Mouse (Mus musculus): Measurements from ENCODE around the gene Ctnna2.

The Ctnna2 gene

GRCm38 (mm10) chr6:77286317-77286716 is 693.2 kb downstream of the Ctnna2 start:
- no peak for DNase-seq (ENCODE audit: low read depth, low spot score)

GRCm38 (mm10) chr6:77278794-77279193 is 700.7 kb downstream of the Ctnna2 start:
- DNase-seq (ENCODE audit: low read depth, low spot score): no peak

- DNase-seq (ENCODE audit: low read depth, low spot score): no peak
Measured at GRCm38 (mm10) chr6:77265163-77265562, 714.3 kb downstream of the Ctnna2 start.

DNA sequence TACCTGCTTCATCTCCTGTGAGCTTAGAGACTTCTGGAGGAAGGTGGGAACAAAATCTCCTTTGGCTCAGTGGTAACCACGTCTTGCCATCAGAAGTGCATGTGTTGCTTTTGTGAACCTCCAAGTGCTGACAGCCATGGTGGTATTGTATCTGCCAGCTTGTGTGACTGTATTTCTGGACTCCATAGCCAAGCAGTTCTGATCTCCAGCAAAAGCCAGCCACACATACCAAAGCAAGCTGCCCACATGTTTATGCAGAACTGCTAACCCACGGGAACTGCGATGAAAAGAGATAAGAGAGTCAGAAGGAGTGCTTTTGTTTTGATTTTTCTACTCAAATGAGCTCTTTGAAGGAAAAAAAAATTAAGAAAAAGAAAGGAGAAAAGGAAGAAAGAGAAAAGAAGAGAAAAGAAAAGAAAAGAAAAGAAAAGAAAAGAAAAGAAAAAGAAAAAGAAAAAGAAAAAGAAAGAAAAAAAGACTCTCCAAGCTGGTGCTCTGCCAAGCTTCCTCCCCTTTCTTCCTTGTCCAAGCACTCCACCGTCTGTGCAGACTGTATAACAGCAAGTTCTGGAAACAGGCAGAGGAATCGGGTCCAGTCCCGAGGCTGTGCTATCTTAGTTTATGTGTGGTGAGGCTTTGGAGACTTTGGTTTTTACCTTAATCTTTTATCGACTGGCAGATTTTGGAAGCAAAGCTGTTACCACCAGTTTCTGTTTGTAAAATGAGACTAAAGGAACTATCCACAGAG is 722.0 kb downstream of the Ctnna2 start:
- no peak for DNase-seq (ENCODE audit: low read depth, low spot score)

GRCm38 (mm10) chr6:77256348-77256747 is 723.2 kb downstream of the Ctnna2 start:
- no peak for DNase-seq (ENCODE audit: low read depth, low spot score)

DNA sequence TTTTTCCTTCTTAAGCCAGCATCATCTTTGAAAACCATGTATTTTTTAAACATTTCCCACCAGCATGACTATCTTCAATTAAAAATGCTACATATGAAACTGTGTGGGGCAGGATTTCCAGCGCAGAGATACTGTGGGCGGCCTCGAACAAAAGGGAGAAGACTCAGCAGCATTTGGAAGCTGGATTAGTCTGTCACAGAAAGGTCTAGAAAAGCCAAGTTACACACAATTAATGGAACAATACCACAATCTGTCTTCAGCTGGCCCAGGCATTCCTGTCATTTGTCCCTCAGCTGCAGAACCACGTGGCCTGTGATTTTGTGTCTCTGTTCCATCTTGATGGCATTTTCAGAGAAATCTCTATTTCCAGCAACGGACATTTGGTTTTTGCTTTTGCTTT is 726.0 kb downstream of the Ctnna2 start:
- no peak for DNase-seq (ENCODE audit: low read depth, low spot score)

DNA sequence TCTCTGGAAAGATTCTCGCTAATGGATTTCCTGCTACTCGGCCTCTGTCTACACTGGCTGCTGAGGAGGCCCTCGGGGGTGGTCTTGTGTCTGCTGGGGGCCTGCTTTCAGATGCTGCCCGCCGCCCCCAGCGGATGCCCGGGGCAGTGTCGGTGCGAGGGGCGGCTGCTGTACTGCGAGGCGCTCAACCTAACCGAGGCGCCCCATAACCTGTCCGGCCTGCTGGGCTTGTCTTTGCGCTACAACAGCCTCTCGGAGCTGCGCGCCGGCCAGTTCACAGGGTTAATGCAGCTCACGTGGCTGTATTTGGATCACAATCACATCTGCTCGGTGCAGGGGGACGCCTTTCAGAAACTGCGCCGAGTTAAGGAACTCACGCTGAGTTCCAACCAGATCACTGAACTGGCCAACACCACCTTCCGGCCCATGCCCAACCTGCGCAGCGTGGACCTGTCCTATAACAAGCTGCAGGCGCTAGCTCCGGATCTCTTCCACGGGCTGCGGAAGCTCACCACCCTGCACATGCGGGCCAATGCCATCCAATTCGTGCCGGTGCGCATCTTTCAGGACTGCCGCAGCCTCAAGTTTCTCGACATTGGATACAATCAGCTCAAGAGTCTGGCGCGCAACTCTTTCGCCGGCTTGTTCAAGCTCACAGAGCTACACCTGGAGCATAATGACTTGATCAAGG is 735.8 kb downstream of the Ctnna2 start:
- no peak for DNase-seq (ENCODE audit: low read depth, low spot score)

DNA sequence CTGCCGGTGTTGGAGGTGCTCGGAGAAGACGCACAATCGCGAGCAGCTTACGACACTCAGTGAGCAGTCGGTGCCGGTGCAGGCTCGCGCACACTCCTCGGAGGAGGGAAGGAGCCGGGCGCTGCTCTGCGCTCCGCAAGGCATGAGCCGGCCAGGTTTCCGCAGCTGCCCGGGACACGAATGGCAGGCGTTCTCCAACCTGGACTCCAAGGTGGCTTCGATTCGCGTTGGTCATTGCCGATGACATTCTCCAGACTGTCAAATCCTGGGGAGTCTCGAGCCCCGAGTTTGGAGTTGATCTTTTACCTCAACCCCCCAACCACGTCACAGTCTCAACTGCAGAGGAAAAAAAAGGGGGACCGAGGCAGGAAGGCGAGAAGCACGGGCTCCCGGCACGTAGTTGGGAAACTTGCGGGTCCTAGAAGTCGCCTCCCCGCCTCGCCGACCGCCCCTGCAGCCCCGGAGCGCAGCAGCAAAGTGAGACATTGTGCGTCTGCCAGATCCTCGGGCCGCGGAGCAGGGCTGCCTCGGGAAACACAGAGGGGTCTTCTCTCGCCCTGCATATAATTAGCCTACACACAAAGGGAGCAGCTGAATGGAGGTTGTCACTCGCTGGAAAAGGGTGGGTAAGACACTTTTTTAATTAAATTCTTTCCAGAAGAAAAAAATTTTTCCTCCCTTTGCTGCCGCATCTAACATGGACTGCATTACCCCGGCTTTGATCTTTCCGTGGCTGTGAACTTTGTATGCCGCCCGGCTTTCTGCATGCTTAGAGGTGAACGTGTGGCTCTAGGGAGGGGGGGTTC is 736.7 kb downstream of the Ctnna2 start, which contains the start of gene Lrrtm1:
Gene Lrrtm1, plus strand, starts transcription at position 89 of the 806 bp plus-strand sequence.
- DNase-seq (ENCODE audit: low read depth, low spot score): no peak

- DNase-seq (ENCODE audit: low read depth, low spot score): peak; percentile 9
Measured at GRCm38 (mm10) chr6:77240426-77240825, 739.1 kb downstream of the Ctnna2 start.

DNA sequence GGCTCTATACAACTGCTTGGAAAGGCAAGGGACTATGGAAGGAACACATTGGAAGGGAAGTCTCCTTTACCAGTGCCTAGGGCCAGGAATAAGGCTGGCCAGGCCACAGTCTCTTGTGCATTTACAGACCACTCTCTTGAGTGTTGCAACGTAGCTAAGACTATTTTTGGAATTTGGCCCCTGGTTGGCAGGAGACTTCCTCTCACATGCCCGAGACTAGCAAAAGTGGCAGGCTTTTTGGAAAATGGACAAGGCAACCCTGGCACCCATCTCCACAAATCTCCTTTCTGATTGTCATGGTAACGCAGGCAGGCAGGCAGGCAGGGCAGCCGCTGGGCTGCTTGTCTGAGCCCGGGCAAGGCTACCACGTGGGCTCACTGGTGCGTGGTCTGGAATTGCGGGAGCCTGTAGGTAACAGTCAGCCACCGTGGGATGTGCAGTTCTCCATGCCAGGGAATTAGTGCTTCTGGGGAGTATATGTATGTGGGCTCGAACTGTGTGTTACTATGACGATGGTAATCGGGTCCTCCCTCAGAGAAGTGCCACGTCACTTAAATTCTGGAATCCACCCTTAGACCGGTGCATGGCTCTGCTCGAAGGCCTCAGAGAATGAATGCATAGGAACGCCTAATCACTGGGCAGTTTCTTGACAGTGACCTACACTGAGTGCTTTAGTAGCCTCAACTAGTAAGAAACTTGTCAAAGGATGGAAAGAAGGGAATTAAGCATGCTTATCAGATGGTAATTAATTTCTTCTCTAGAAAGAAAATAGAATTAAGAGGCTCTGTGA is 756.5 kb downstream of the Ctnna2 start:
- DNase-seq (ENCODE audit: low read depth, low spot score): peak; percentile 4

- no peak for DNase-seq (ENCODE audit: low read depth, low spot score)
Measured at GRCm38 (mm10) chr6:77220776-77221175, 758.7 kb downstream of the Ctnna2 start.

DNA sequence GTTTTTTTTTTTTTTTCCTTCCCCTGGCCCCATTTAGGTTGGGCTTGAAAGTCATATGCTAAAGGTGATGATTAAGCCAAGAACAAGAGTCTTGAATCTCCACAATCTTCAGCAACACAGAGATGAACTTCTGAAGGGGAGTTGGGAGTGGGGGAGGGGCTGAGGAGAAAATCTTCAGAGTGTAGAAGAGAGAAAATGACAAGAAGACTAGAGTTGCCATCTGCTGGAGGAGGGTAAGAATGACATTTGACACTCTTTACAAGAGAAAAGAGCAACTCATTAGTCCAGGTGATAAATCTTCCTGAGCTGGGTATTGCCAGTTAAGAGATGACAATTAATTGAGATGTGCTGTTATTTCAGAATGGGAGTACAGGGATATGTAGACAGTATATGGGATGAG is 760.6 kb downstream of the Ctnna2 start:
- no peak for DNase-seq (ENCODE audit: low read depth, low spot score)

- no peak for DNase-seq (ENCODE audit: low read depth, low spot score)
Measured at GRCm38 (mm10) chr6:77215322-77215721, 764.2 kb downstream of the Ctnna2 start.

- no peak for DNase-seq (ENCODE audit: low read depth, low spot score)
Measured at GRCm38 (mm10) chr6:77213757-77214409, 765.6 kb downstream of the Ctnna2 start.

DNA sequence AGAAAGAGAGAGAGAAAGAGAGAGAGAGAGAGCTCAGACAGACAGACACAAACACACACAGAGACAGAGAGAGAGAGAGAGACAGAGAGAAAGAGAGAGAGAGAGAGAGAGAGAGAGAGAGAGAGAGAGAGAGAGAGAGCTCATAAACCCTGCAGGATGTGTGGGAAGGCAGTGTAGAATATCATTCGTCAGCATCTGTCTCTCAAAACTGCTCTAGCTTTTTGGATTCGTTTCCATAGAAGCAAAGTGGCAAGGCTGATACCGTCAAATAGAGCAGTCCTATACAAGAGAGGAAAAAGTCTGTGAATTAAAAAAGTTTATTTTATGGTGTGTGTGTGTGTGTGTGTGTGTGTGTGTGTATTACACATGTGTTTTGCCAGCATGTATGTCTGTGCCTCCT is 769.6 kb downstream of the Ctnna2 start:
- DNase-seq (ENCODE audit: low read depth, low spot score): no peak

GRCm38 (mm10) chr6:77209183-77209582 is 770.3 kb downstream of the Ctnna2 start:
- DNase-seq (ENCODE audit: low read depth, low spot score): no peak

GRCm38 (mm10) chr6:77199375-77199774 is 780.1 kb downstream of the Ctnna2 start:
- no peak for DNase-seq (ENCODE audit: low read depth, low spot score)

DNA sequence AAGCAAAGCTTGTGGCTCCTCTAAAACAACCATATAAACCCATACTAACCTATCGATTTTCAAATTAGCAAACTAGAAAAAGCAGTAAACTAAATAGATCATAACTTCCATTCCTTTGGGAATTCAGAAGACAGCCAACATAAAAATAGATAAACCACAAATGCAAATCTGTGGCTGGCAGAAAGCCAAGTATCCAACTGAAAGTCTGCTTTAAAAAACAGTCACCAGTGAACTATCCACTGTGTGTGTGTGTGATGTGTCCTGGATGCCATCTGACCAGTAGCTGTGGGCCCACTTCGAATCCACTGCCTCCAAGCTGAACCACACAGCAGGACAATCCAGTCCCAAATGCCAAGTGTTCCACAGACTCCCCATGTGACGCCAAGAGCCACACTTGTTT is 782.8 kb downstream of the Ctnna2 start:
- DNase-seq (ENCODE audit: low read depth, low spot score): no peak

DNA sequence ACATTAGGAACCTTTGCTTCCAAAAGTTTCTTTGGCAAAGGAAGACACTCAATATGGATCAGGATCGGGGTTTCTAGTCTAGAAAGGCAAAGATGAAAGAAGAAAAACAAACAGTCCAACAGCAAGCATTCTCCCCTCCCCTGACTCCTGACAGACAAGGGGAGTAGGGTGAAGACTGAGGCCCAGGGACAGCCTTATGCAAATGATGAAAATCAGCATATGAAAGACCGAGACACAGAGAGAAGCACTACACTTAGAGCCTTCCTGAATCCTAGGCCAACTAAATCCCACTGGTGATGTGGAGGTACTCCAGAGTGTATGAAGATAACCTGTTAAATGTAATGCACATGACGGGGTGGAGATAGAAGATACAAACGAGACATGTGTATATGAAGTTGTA is 787.9 kb downstream of the Ctnna2 start:
- no peak for DNase-seq (ENCODE audit: low read depth, low spot score)

DNA sequence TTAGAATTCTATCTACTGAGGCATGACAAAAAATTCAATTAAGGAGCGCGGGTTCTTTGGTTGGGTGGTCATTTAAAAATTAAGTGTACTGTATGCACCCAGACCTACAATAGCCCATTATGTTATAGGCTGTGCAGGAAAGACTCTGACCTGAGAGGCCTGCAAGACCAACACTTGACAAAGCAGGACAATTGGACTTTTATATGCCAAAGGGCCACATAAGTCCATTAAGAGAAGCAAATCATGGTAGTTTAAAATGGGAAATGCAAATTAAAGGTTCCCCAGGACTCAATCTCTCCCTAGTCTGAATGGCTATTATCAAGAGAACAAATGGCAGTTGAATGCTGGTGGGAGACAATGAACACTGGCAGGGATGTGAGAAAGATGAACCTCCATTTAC is 790.9 kb downstream of the Ctnna2 start:
- DNase-seq (ENCODE audit: low read depth, low spot score): no peak

- no peak for DNase-seq (ENCODE audit: low read depth, low spot score)
Measured at GRCm38 (mm10) chr6:77185751-77186150, 793.7 kb downstream of the Ctnna2 start.

Measured in skeletal muscle tissue, adult 2 months (tissue).